Mouse (Mus musculus): Measurements from ENCODE around the gene Farsa. TPM values are rescaled to one million over a fixed set of nuclear protein-coding genes. Genes with fewer than 3 reads are reported as not detected.

The Farsa gene
- total RNA-seq, 2 experiments from 2014 or later, result 36.3 to 37.0 TPM

- DNase-seq, result no peak
Measured at GRCm38 (mm10) chr8:84912391-84912790, 55.6 kb downstream of the Farsa start.

- peak; percentile 67 for DNase-seq
Measured at GRCm38 (mm10) chr8:84912895-84913501, 56.2 kb downstream of the Farsa start.

GRCm38 (mm10) chr8:84913502-84913900, 56.7 kb downstream of the Farsa start:
- no peak for DNase-seq

GRCm38 (mm10) chr8:84913960-84914359, 57.2 kb downstream of the Farsa start:
- no peak for DNase-seq

GRCm38 (mm10) chr8:84915269-84915668, 58.5 kb downstream of the Farsa start:
- no peak for DNase-seq

GRCm38 (mm10) chr8:84917781-84918180, 61.0 kb downstream of the Farsa start:
- DNase-seq, result no peak

- no peak for DNase-seq
Measured at GRCm38 (mm10) chr8:84918646-84919045, 61.9 kb downstream of the Farsa start.

Small RNA genes lying within 50 kb of the gene (microRNA-seq; reads per million reads assigned to microRNA genes)
- 3.5 to 7.6 reads per million in 2 experiments for gene Mir7069

Other genes with a start within 250 kb of the Farsa start
- 10 to 100 TPM; 33.3 to 35.5 TPM for gene Ier2, start 194.1 kb upstream of the Farsa start, total RNA-seq (2021)
- 10 to 100 TPM; 47.4 to 48.8 TPM for gene Trmt1, start 170.7 kb upstream of the Farsa start, total RNA-seq (2021)
- 10 to 100 TPM; 65.0 to 68.7 TPM for gene Nacc1, start 169.1 kb upstream of the Farsa start, total RNA-seq (2021)
- gene Lyl1, start 155.5 kb upstream of the Farsa start, total RNA-seq (2021), result 10 to 100 TPM in 1 of 2 experiments, 1 to 10 TPM in 1; 9.6 to 10.6 TPM
- 1 to 10 TPM; 1.1 to 1.3 TPM for gene G430095P16Rik, start 134.0 kb upstream of the Farsa start, total RNA-seq (2021)
- 100 to 1,000 TPM; 189 to 211 TPM for gene Nfix, start 56.6 kb upstream of the Farsa start, total RNA-seq (2021)
- gene Dand5, start 34.2 kb upstream of the Farsa start, total RNA-seq (2021), result 1 to 10 TPM; 3.4 to 3.6 TPM
- 10 to 100 TPM; 24.2 to 26.2 TPM for gene Gadd45gip1, start 25.5 kb upstream of the Farsa start, total RNA-seq (2021)
- gene Rad23a, start 16.3 kb upstream of the Farsa start, total RNA-seq (2021), result 10 to 100 TPM; 90.9 to 91.8 TPM
- gene Calr, start 10.1 kb upstream of the Farsa start, total RNA-seq (2021), result 100 to 1,000 TPM; 320 to 358 TPM
- 10 to 100 TPM; 10.5 to 12.7 TPM for gene Syce2, start 15.1 kb downstream of the Farsa start, total RNA-seq (2021)
- 10 to 100 TPM; 29.7 to 33.0 TPM for gene Gcdh, start 36.9 kb downstream of the Farsa start, total RNA-seq (2021)
- under 1 TPM in 1 of 2 experiments, not detected in 1; 0.23 TPM for gene Klf1, start 44.9 kb downstream of the Farsa start, total RNA-seq (2021)
- 1 to 10 TPM; 6.0 to 7.1 TPM for gene Dnase2a, start 51.6 kb downstream of the Farsa start, total RNA-seq (2021)
- under 1 TPM; 0.09 to 0.24 TPM for gene Mast1, start 80.4 kb downstream of the Farsa start, total RNA-seq (2021)
- gene Rtbdn, start 90.0 kb downstream of the Farsa start, total RNA-seq (2021), result not detected
- 1 to 10 TPM in 1 of 2 experiments, not detected in 1; 1.5 TPM for gene Gm49661, start 112.4 kb downstream of the Farsa start, total RNA-seq (2021)
- 100 to 1,000 TPM; 678 to 716 TPM for gene Prdx2, start 112.6 kb downstream of the Farsa start, total RNA-seq (2021)
- gene Rnaseh2a, start 112.8 kb downstream of the Farsa start, total RNA-seq (2021), result 10 to 100 TPM; 61.8 to 69.1 TPM
- gene Junb, start 121.7 kb downstream of the Farsa start, total RNA-seq (2021), result 10 to 100 TPM; 12.3 to 12.4 TPM
- 1 to 10 TPM; 2.2 to 2.6 TPM for gene Hook2, start 133.6 kb downstream of the Farsa start, total RNA-seq (2021)
- not detected for gene Best2, start 157.5 kb downstream of the Farsa start, total RNA-seq (2021)
- gene Asna1, start 168.3 kb downstream of the Farsa start, total RNA-seq (2021), result 10 to 100 TPM; 82.3 to 85.2 TPM
- 100 to 1,000 TPM; 132 to 133 TPM for gene Trir, start 169.8 kb downstream of the Farsa start, total RNA-seq (2021)
- 10 to 100 TPM; 36.4 to 41.0 TPM for gene Tnpo2, start 179.9 kb downstream of the Farsa start, total RNA-seq (2021)
- 10 to 100 TPM; 14.1 to 15.1 TPM for gene Fbxw9, start 203.1 kb downstream of the Farsa start, total RNA-seq (2021)
- gene Gm5741, start 211.0 kb downstream of the Farsa start, total RNA-seq (2021), result not detected
- gene Dhps, start 214.8 kb downstream of the Farsa start, total RNA-seq (2021), result 10 to 100 TPM; 40.0 to 40.5 TPM
- gene Wdr83os, start 223.8 kb downstream of the Farsa start, total RNA-seq (2021), result 10 to 100 TPM; 52.4 to 61.0 TPM
- gene Wdr83, start 224.3 kb downstream of the Farsa start, total RNA-seq (2021), result 10 to 100 TPM; 22.7 to 28.9 TPM
- 10 to 100 TPM; 26.5 to 29.9 TPM for gene Man2b1, start 226.3 kb downstream of the Farsa start, total RNA-seq (2021)